Mouse (Mus musculus): ENCODE results near the gene Elfn2. TPM values are rescaled to one million over a fixed set of nuclear protein-coding genes. Genes with fewer than 3 reads are reported as not detected.
A peak's percentile ranks its signal among the peaks of the same experiment; 100 is the strongest.

Elfn2 gene
- polyA plus RNA-seq, 1 experiment from 2014 or later = 6.8 TPM

DNA sequence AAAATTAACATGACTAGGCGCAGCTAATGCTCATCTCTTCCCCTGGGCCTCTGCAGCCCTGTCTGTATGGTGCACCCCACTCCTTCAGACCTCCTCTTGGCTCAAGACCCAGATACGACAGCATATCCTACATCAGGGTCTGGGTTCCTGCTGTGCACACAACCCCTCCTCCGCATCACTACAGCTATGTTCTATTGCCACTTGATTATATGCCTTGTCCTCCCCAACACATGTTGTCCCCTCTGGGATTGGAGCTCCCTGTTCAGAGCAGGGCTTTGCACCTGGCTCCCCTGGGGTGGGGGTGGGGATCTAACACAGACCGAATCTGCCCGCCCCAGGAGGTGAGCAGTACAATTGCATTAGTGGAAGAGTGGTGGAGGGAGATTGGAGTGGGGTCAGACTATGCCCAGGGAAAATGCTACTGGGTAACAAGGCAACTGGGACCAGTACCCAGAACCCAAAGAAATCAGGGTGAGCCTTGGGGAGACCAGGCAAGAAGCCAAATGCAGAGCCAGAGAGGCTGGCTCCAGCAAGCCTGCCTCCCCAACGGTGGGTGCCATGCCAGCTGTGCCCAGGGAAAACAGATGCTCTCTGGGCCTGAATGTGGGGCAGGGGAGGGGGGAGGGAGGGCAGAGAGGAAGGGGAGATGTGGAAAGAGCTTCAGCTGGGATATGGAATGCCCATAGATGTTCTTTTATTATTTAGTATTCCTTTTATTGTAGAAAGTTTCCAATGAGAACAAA lies 32.2 kb upstream of the Elfn2 start:
- H3K27me3 ChIP-seq (ENCODE audit: control insufficient read depth, insufficient read depth, low read length) = no peaks in the 10 kb centered on the region
- no peaks in the 10 kb centered on the region for H3K36me3 ChIP-seq (ENCODE audit: control insufficient read depth, insufficient read depth, low read length)
- no peak overlapping the region for H3K4me2 ChIP-seq (ENCODE audit: low read depth, low read length)
- H3K9ac ChIP-seq (replicated peaks; ENCODE audit: low read depth, low read length) = no peak overlapping the region
- ATAC-seq (ENCODE audit: low read depth) = peak; percentile 62; the same call in 1 of the 2 replicates
- H3K4me1 ChIP-seq (ENCODE audit: control insufficient read depth, insufficient read depth, low read length) = peaks cover 8% of the 10 kb centered on the region
- peak overlapping the region; percentile 28; the same call in 1 of the 2 replicates for H3K27ac ChIP-seq (ENCODE audit: low read depth, low read length)
- H3K9me3 ChIP-seq (ENCODE audit: control insufficient read depth, low read length) = no peaks in the 10 kb centered on the region
- 37% methylated on average over 6 of the region's 6 CpGs for WGBS
- H3K4me3 ChIP-seq (ENCODE audit: low read depth, low read length) = no peak overlapping the region

DNA sequence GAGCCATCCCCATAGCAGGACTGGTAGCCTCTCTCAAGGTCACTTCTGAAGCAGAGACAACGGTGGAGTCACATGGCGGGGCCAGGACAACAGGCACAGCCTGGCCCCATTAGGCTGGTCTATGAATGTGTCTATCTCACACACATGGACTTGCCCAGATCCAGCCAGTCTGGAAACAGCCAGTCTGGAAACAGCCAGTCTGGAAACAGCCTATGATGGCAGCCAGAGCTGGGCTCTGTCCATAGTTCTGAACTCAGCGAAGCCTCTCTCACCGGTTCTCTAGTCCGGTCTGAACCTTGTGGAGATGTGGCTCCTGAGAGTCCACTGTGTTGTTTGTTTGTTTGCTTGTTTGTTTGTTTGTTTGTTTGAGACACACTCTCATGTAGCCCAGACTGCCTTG lies 31.3 kb upstream of the Elfn2 start:
- ATAC-seq (ENCODE audit: low read depth) = no peak
- Histone ChIP-seq H3K36me3 (ENCODE audit: control insufficient read depth, insufficient read depth, low read length) (no peaks in the 10 kb centered on the region), H3K4me3 (ENCODE audit: low read depth, low read length) (no peak overlapping the region), H3K27me3 (ENCODE audit: control insufficient read depth, insufficient read depth, low read length) (no peaks in the 10 kb centered on the region), H3K9me3 (ENCODE audit: control insufficient read depth, low read length) (no peaks in the 10 kb centered on the region), H3K9ac (replicated peaks; ENCODE audit: low read depth, low read length) (no peak overlapping the region), H3K27ac (ENCODE audit: low read depth, low read length) (no peak overlapping the region), H3K4me1 (ENCODE audit: control insufficient read depth, insufficient read depth, low read length) (peaks cover 8% of the 10 kb centered on the region), H3K4me2 (ENCODE audit: low read depth, low read length) (no peak overlapping the region)
- 56% methylated on average over 5 of the region's 5 CpGs for WGBS

DNA sequence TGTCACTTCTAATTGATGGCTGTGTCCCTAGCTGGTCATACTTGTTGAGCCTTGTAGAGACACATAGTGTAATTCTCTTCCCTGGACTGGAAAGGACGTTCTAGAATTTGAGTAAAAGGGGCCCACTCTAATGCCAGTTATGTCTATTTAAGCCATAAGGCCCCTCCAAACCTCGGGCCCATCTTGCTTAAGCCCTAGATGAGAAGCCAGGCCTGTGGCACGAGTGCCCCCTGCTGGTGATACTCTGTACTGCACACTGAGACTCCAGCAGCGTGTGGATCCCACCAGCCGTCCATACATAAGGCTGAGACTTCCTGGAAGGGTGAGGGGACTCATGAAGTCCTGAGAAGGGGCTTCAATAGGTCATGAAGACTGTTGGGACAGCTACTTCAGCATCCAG lies 25.6 kb upstream of the Elfn2 start:
- Histone ChIP-seq H3K4me3 (ENCODE audit: low read depth, low read length) (no peak overlapping the region), H3K9ac (replicated peaks; ENCODE audit: low read depth, low read length) (no peak overlapping the region), H3K27ac (ENCODE audit: low read depth, low read length) (no peak overlapping the region), H3K36me3 (ENCODE audit: control insufficient read depth, insufficient read depth, low read length) (no peaks in the 10 kb centered on the region), H3K4me2 (ENCODE audit: low read depth, low read length) (no peak overlapping the region), H3K4me1 (ENCODE audit: control insufficient read depth, insufficient read depth, low read length) (0 out of 2 replicates have a peak, but pooled peaks cover 3% of the 10 kb centered on the region), H3K27me3 (ENCODE audit: control insufficient read depth, insufficient read depth, low read length) (no peaks in the 10 kb centered on the region), H3K9me3 (ENCODE audit: control insufficient read depth, low read length) (no peaks in the 10 kb centered on the region)
- WGBS = 1% methylated on average over 5 of the region's 5 CpGs
- no peak; the same call in 1 of the 2 replicates for ATAC-seq (ENCODE audit: low read depth)

DNA sequence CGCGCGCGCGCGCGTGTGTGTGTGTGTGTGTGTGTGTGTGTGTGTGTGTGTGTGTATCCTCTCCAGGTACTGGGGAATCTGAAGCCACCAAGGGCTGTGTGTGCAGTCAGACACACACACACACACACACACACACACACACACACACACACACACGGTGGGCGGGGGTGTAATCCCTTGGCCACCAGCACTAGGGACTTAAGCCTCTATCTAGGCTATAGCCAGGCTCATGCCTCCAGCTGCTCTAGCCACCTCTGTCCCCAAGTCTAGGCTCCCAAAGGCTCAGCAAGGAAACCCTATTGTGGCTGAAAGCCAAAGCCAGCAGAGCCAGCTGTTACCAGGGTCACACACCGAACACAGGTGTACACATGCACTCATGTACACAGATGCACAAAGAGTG lies 24.3 kb upstream of the Elfn2 start:
- WGBS = 95% methylated on average over 8 of the region's 10 CpGs
- no peaks in the 10 kb centered on the region for H3K9me3 ChIP-seq (ENCODE audit: control insufficient read depth, low read length)
- H3K36me3 ChIP-seq (ENCODE audit: control insufficient read depth, insufficient read depth, low read length) = no peaks in the 10 kb centered on the region
- no peak overlapping the region for H3K27ac ChIP-seq (ENCODE audit: low read depth, low read length)
- no peak overlapping the region for H3K4me2 ChIP-seq (ENCODE audit: low read depth, low read length)
- H3K4me1 ChIP-seq (ENCODE audit: control insufficient read depth, insufficient read depth, low read length) = 0 out of 2 replicates have a peak, but pooled peaks cover 3% of the 10 kb centered on the region
- H3K4me3 ChIP-seq (ENCODE audit: low read depth, low read length) = no peak overlapping the region
- H3K27me3 ChIP-seq (ENCODE audit: control insufficient read depth, insufficient read depth, low read length) = no peaks in the 10 kb centered on the region
- ATAC-seq (ENCODE audit: low read depth) = no peak
- H3K9ac ChIP-seq (replicated peaks; ENCODE audit: low read depth, low read length) = no peak overlapping the region

DNA sequence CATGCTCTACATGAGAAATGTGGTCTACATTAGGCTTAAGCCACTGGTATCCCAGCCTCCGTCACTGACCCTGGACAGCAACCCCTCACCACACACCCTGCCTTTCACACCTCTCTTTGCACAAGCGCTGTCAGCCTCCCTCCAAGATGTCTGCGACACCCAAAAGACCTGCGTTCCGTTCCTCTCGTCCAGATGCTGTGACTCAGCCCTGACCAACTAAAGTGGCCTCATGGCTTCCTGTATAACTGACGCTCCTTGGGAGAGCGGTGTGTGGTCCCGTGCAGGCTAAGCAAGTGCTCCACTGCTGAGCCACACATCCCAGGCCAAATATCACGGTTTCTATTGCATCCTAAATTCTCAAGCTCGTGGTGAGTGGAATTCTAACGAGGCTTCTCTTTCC lies 22.1 kb upstream of the Elfn2 start:
- Histone ChIP-seq H3K9me3 (ENCODE audit: control insufficient read depth, low read length) (no peaks in the 10 kb centered on the region), H3K4me2 (ENCODE audit: low read depth, low read length) (no peak overlapping the region), H3K27me3 (ENCODE audit: control insufficient read depth, insufficient read depth, low read length) (no peaks in the 10 kb centered on the region), H3K27ac (ENCODE audit: low read depth, low read length) (no peak overlapping the region), H3K36me3 (ENCODE audit: control insufficient read depth, insufficient read depth, low read length) (no peaks in the 10 kb centered on the region), H3K4me1 (ENCODE audit: control insufficient read depth, insufficient read depth, low read length) (peaks cover 24% of the 10 kb centered on the region), H3K9ac (replicated peaks; ENCODE audit: low read depth, low read length) (no peak overlapping the region), H3K4me3 (ENCODE audit: low read depth, low read length) (no peak overlapping the region)
- 75% methylated on average over 12 of the region's 12 CpGs for WGBS
- ATAC-seq (ENCODE audit: low read depth) = no peak

DNA sequence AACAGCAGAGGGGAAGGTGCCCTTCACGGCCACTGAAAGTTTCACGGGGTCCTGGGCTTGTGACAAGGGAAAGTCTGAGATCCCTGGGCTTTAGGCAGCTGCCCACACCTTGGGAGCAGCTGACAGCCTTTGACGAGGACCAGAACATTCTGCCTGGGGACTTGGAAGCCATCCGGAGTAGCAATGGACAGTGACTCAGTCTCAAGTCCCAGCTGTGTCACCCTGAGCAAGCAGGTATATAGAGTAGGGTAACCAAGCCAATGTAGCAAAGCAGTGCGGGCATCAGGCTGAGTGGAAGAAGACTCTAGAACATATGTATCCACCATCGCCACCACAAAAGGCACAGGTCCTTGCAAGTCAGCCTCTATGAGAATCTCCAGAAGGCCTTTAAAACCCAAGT lies 18.6 kb upstream of the Elfn2 start:
- Histone ChIP-seq H3K4me2 (ENCODE audit: low read depth, low read length) (0 out of 2 replicates have a peak overlapping the region, but pooled peaks have one; percentile 3), H3K9ac (replicated peaks; ENCODE audit: low read depth, low read length) (no peak overlapping the region), H3K4me1 (ENCODE audit: control insufficient read depth, insufficient read depth, low read length) (peaks cover 24% of the 10 kb centered on the region), H3K9me3 (ENCODE audit: control insufficient read depth, low read length) (no peaks in the 10 kb centered on the region), H3K36me3 (ENCODE audit: control insufficient read depth, insufficient read depth, low read length) (no peaks in the 10 kb centered on the region), H3K27ac (ENCODE audit: low read depth, low read length) (peak overlapping the region; percentile 92), H3K27me3 (ENCODE audit: control insufficient read depth, insufficient read depth, low read length) (no peaks in the 10 kb centered on the region), H3K4me3 (ENCODE audit: low read depth, low read length) (no peak overlapping the region)
- WGBS = 47% methylated on average over 6 of the region's 6 CpGs
- ATAC-seq (ENCODE audit: low read depth) = no peak

DNA sequence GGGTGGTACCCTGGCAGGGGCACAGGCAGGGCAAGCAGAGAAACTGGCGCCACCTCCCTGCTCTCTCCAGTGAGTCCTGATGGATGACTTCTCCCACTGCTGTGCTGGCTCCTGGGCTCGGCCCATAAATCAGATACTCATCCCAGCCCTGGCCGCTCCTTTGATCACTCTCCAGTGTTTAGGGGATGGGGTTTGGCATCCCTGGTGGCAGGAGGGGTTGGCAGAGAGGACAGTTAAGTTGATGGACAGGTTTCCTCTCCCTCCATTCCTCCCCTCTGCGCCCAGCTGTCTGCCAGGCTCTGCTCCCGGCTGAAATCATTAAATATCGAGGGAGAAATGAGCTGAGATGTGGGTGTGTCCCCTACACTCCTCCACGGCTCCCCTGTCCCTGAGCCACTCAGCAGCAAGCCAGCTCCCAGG lies 18.1 kb upstream of the Elfn2 start:
- Histone ChIP-seq H3K4me3 (ENCODE audit: low read depth, low read length) (no peak overlapping the region), H3K4me2 (ENCODE audit: low read depth, low read length) (peak overlapping the region; percentile 3; the same call in 1 of the 2 replicates), H3K4me1 (ENCODE audit: control insufficient read depth, insufficient read depth, low read length) (peaks cover 24% of the 10 kb centered on the region), H3K9me3 (ENCODE audit: control insufficient read depth, low read length) (no peaks in the 10 kb centered on the region), H3K9ac (replicated peaks; ENCODE audit: low read depth, low read length) (no peak overlapping the region), H3K27ac (ENCODE audit: low read depth, low read length) (peak overlapping the region; percentile 92), H3K36me3 (ENCODE audit: control insufficient read depth, insufficient read depth, low read length) (no peaks in the 10 kb centered on the region), H3K27me3 (ENCODE audit: control insufficient read depth, insufficient read depth, low read length) (no peaks in the 10 kb centered on the region)
- ATAC-seq (ENCODE audit: low read depth) = peak; percentile 72
- WGBS = 10% methylated on average over 7 of the region's 7 CpGs

DNA sequence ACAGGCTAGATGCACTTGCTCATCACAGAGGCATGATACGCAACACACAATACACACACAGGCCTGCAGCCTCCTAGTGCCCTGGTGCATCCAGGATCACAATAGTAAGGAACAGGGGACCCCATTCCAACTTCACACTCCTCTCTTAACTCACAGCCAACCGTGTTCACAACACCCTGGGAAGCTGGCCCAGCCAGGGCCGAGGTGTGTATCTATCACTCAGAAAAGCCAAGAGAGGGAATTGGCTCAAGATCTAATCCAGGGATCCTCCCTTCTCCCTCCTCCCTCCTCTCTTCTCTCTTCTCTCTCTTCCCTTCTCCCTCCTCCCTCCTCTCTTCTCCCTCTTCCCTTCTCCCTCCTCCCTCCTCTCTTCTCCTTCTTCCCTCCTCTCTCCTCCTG lies 17.6 kb upstream of the Elfn2 start:
- Histone ChIP-seq H3K27ac (ENCODE audit: low read depth, low read length) (peak overlapping the region; percentile 92), H3K9me3 (ENCODE audit: control insufficient read depth, low read length) (no peaks in the 10 kb centered on the region), H3K4me1 (ENCODE audit: control insufficient read depth, insufficient read depth, low read length) (peaks cover 24% of the 10 kb centered on the region), H3K4me3 (ENCODE audit: low read depth, low read length) (no peak overlapping the region), H3K4me2 (ENCODE audit: low read depth, low read length) (peak overlapping the region; percentile 9; the same call in 1 of the 2 replicates), H3K9ac (replicated peaks; ENCODE audit: low read depth, low read length) (0 out of 2 replicates have a peak overlapping the region, but pooled peaks have one; percentile 21), H3K36me3 (ENCODE audit: control insufficient read depth, insufficient read depth, low read length) (no peaks in the 10 kb centered on the region), H3K27me3 (ENCODE audit: control insufficient read depth, insufficient read depth, low read length) (no peaks in the 10 kb centered on the region)
- 33% methylated on average over 3 of the region's 3 CpGs for WGBS
- ATAC-seq (ENCODE audit: low read depth) = no peak

DNA sequence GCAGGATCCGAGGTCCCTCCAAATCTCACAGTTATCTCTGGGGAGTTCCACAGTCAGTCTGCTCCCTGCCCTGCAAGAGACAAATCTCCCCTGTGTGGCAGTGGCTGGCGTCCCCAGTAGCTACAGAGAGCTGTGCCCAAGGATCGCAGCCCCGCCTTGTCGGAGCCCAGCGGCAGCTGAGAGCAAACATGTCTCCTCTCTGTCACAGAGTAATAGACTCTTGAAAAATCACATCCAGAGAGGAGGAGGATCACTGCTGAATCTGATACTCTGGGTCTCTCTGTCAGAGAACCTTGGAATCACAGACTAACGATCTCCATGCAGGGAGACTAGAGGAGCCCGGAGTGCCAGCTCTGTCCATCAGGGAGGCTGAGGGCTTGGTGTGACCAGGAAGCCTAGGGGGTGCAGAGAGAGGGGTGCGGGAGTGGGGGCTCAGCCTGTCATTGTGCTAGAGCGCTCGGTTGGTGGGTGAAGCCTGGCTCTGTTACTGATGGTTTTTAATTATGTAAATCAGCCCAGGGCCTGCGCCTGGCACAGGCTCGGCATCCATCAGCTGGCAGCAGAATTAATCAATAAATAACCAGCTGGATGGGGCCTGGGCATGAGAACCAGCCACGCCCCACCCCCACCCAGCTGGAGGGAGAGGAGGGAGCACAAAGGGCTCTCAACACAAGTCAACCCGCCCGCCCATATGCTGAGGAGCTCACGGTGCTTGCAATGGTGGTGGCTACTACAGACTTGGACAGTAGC lies 17.0 kb upstream of the Elfn2 start:
- no peak overlapping the region for H3K4me3 ChIP-seq (ENCODE audit: low read depth, low read length)
- peaks cover 24% of the 10 kb centered on the region for H3K4me1 ChIP-seq (ENCODE audit: control insufficient read depth, insufficient read depth, low read length)
- peak overlapping the region; percentile 92 for H3K27ac ChIP-seq (ENCODE audit: low read depth, low read length)
- peak overlapping the region; percentile 9; the same call in 1 of the 2 replicates for H3K4me2 ChIP-seq (ENCODE audit: low read depth, low read length)
- peak; percentile 83 for ATAC-seq (ENCODE audit: low read depth)
- no peaks in the 10 kb centered on the region for H3K27me3 ChIP-seq (ENCODE audit: control insufficient read depth, insufficient read depth, low read length)
- 9% methylated on average over 17 of the region's 17 CpGs for WGBS
- H3K9ac ChIP-seq (replicated peaks; ENCODE audit: low read depth, low read length) = peak overlapping the region; percentile 18; the same call in 1 of the 2 replicates
- no peaks in the 10 kb centered on the region for H3K36me3 ChIP-seq (ENCODE audit: control insufficient read depth, insufficient read depth, low read length)
- no peaks in the 10 kb centered on the region for H3K9me3 ChIP-seq (ENCODE audit: control insufficient read depth, low read length)

Data from neural tube, embryonic 14.5 days (tissue).